Comparison of ENCODE assay signal across 29 mouse cellular contexts in genomic region chr5:21592106-21592505, GRCm38 (mm10). TPM values are rescaled to one million over a fixed set of nuclear protein-coding genes. Genes with fewer than 3 reads are reported as not detected.
"Had no signal": no experiment of that assay in that cellular context is flagged by ENCODE, and none has a peak within 500 bp of the region (broad histone marks: within the 10 kb centered on the region; RNA-seq: fewer than 3 reads in every experiment).

No protein-coding gene starts in this region.

- H3K4me3 ChIP-seq: gastrocnemius, adult 2 months; heart, embryonic 10.5 days; heart, embryonic 12.5 days; hindbrain, embryonic 10.5 days; hindbrain, embryonic 12.5 days; intestine, embryonic 15.5 days; kidney, embryonic 15.5 days; left cerebral cortex, adult 2 months; liver, embryonic 12.5 days had no signal

- H3K9ac ChIP-seq: heart, embryonic 12.5 days; hindbrain, embryonic 12.5 days; hindbrain, embryonic 14.5 days; intestine, embryonic 15.5 days; kidney, embryonic 15.5 days; liver, embryonic 12.5 days; liver, embryonic 14.5 days had no signal

- H3K27me3 ChIP-seq: heart, embryonic 12.5 days; hindbrain, embryonic 12.5 days; intestine, embryonic 15.5 days; kidney, embryonic 15.5 days; liver, embryonic 12.5 days had no signal

- DNase-seq: gastrocnemius, adult 2 months; gastrocnemius, postnatal 10 days; gastrocnemius, postnatal 25 days; heart, adult 18-20 months; heart, postnatal 10 days; heart, postnatal 4 days; kidney, adult 11 months; kidney, adult 2 months; kidney, adult 9 months; kidney, postnatal 14 days; kidney, postnatal 36 days; liver; lung, adult 18-20 months had no signal

- ATAC-seq: hindbrain, embryonic 16.5 days; inflammation-experienced regulatory T-cells, adult 6 months; intestine, embryonic 15.5 days; liver, embryonic 12.5 days had no signal

- H3K27ac ChIP-seq: gastrocnemius, adult 2 months; heart, embryonic 10.5 days; hindbrain, embryonic 10.5 days; hindbrain, embryonic 12.5 days; hindbrain, embryonic 14.5 days; intestine, embryonic 15.5 days; kidney, embryonic 15.5 days; kidney, postnatal 0 days; left cerebral cortex, adult 2 months; liver, embryonic 12.5 days; liver, embryonic 14.5 days had no signal

- H3K36me3 ChIP-seq: heart, embryonic 10.5 days; heart, embryonic 12.5 days; hindbrain, embryonic 10.5 days; hindbrain, embryonic 12.5 days; intestine, embryonic 15.5 days; kidney, embryonic 15.5 days; liver, embryonic 12.5 days had no signal

- H3K9me3 ChIP-seq: heart, embryonic 10.5 days; heart, embryonic 12.5 days; hindbrain, embryonic 10.5 days; hindbrain, embryonic 12.5 days; intestine, embryonic 15.5 days; kidney, embryonic 15.5 days; liver, embryonic 12.5 days had no signal

- H3K4me2 ChIP-seq: heart, embryonic 12.5 days; hindbrain, embryonic 12.5 days; hindbrain, embryonic 14.5 days; intestine, embryonic 15.5 days; kidney, embryonic 15.5 days; liver, embryonic 12.5 days had no signal

- H3K4me1 ChIP-seq: hindbrain, embryonic 10.5 days; hindbrain, embryonic 12.5 days; intestine, embryonic 15.5 days; kidney, embryonic 15.5 days; liver, embryonic 12.5 days had no signal

RNA-seq across cellular contexts. Expression of gene Lrrc17, which starts 48.7 kb away (rescaled TPM):
- total RNA-seq: granulocyte monocyte progenitor cell, adult 5-6 weeks had no signal
- polyA plus RNA-seq: inflammation-experienced regulatory T-cells, adult 6 months had no signal

RNA-seq across cellular contexts. Expression of gene Fbxl13, which starts 53.3 kb away (rescaled TPM):
- total RNA-seq: granulocyte monocyte progenitor cell, adult 5-6 weeks; heart, adult 18-20 months; heart, adult 8-10 months; heart, postnatal 25 days had no signal
